In genomic region chr1:166409701-166410220, GRCm38 (mm10) we compare ENCODE assay signal across 8 mouse cellular contexts. TPM values are rescaled to one million over a fixed set of nuclear protein-coding genes. Genes with fewer than 3 reads are reported as not detected.
A peak's percentile ranks its signal among the peaks of the same experiment; 100 is the strongest.
DNase-seq lines count a peak whose midpoint lies in the region; ATAC-seq lines count a peak whose summit lies in the region.

Gene Pogk, minus strand, starts transcription at chr1:166409863.

- no peaks in the 10 kb centered on the region for H3K27me3 ChIP-seq in embryonic facial prominence, embryonic 12.5 days
- no peaks in the 10 kb centered on the region for H3K27me3 ChIP-seq in liver, embryonic 11.5 days (replicated peaks; ENCODE audit: control insufficient read depth, insufficient read depth, low read length)
- no peaks in the 10 kb centered on the region for H3K27me3 ChIP-seq in splenic B cell, adult 2 months (ENCODE audit: control insufficient read depth, insufficient read depth, low read length, poor library complexity, severe bottlenecking)

- peak; percentile 90 for ATAC-seq in embryonic facial prominence, embryonic 12.5 days (ENCODE audit: insufficient number of reproducible peaks, insufficient read depth, low FRiP score, low TSS enrichment)
- ATAC-seq in liver, embryonic 11.5 days (replicated peaks; ENCODE audit: low FRiP score): peak; percentile 89

- peaks cover 27% of the 10 kb centered on the region for H3K36me3 ChIP-seq in embryonic facial prominence, embryonic 12.5 days
- H3K36me3 ChIP-seq in liver, embryonic 11.5 days (ENCODE audit: control insufficient read depth, insufficient read depth, low read length): peaks cover 2% of the 10 kb centered on the region; the same call in 1 of the 2 replicates
- no peaks in the 10 kb centered on the region for H3K36me3 ChIP-seq in splenic B cell, adult 2 months (ENCODE audit: control insufficient read depth, insufficient read depth, low read length, poor library complexity, severe bottlenecking)

- H3K9me3 ChIP-seq in embryonic facial prominence, embryonic 12.5 days: peaks cover 12% of the 10 kb centered on the region
- H3K9me3 ChIP-seq in liver, embryonic 11.5 days (ENCODE audit: control insufficient read depth, low read length): peaks cover 6% of the 10 kb centered on the region; the same call in 1 of the 2 replicates

- peak within 1 kb of the TSS; percentile 85 for H3K27ac ChIP-seq in embryonic facial prominence, embryonic 12.5 days
- no peak within 1 kb of the TSS for H3K27ac ChIP-seq in liver, embryonic 11.5 days (ENCODE audit: low read depth, low read length)

- peaks cover 13% of the 10 kb centered on the region for H3K4me1 ChIP-seq in embryonic facial prominence, embryonic 12.5 days
- 0 out of 2 replicates have a peak, but pooled peaks cover 4% of the 10 kb centered on the region for H3K4me1 ChIP-seq in liver, embryonic 11.5 days (replicated peaks; ENCODE audit: control insufficient read depth, insufficient read depth, low read length)

- DNase-seq in 416B (ENCODE audit: low read depth): peak; percentile 75
- DNase-seq in adrenal gland, postnatal 36 days: peak; percentile 85 to 89
- DNase-seq in heart, adult 9 months (ENCODE audit: low spot score in 2 of 2): peak; percentile 62 to 67
- DNase-seq in kidney, adult 9 months: peak; percentile 55
- DNase-seq in liver, embryonic 11.5 days (ENCODE audit: low spot score): peak; percentile 84
- DNase-seq in naive thymus-derived CD4-positive, alpha-beta T cell, adult 2 months (ENCODE audit: low read depth): peak; percentile 95
- peak; percentile 92 for DNase-seq in splenic B cell, adult 2 months (ENCODE audit: low read depth, low spot score)

- H3K4me2 ChIP-seq in embryonic facial prominence, embryonic 12.5 days (replicated peaks): peak within 1 kb of the TSS; percentile 75
- H3K4me2 ChIP-seq in liver, embryonic 11.5 days: peak within 1 kb of the TSS; percentile 94

- H3K4me3 ChIP-seq in embryonic facial prominence, embryonic 12.5 days: peak within 1 kb of the TSS; percentile 86
- peak within 1 kb of the TSS; percentile 65 for H3K4me3 ChIP-seq in liver, embryonic 11.5 days (ENCODE audit: low read depth, low read length)

- peak within 1 kb of the TSS; percentile 85 for H3K9ac ChIP-seq in embryonic facial prominence, embryonic 12.5 days
- H3K9ac ChIP-seq in liver, embryonic 11.5 days (ENCODE audit: low read depth, low read length): peak within 1 kb of the TSS; percentile 78

- 4% methylated on average over 49 of the region's 49 CpGs for WGBS in embryonic facial prominence, embryonic 12.5 days
- 7% methylated on average over 49 of the region's 49 CpGs for WGBS in liver, embryonic 11.5 days

RNA-seq across cellular contexts. Expression of gene Pogk, which starts in this region (rescaled TPM):
- 10 to 100 TPM; 37.5 to 38.3 TPM for total RNA-seq in adrenal gland, postnatal 36 days (2021)
- 27.8 and 31.0 TPM in 2 replicates for polyA plus RNA-seq in embryonic facial prominence, embryonic 12.5 days (2016; fragmentation: Nextera tagmentation; extraction: Ambion mirVana)
- polyA plus RNA-seq in liver, embryonic 11.5 days (2014; fragmentation: Nextera tagmentation; extraction: Ambion mirVana): 8.0 and 8.8 TPM in 2 replicates
